Mouse (Mus musculus) bone marrow, adult 2 months (tissue): ENCODE data around the gene Zfp59.

Experiments used
- CTCF ChIP-seq: fragments of 200-500 bp; IDR thresholded peaks from 2 replicates; pipeline ENCODE4 v1.5.1; 2011; ENCODE audit warnings: low read length, control low read depth; ENCODE audit not compliant: control insufficient read depth, insufficient read depth
- POLR2A ChIP-seq: fragments of 200-500 bp; IDR thresholded peaks from 2 replicates; pipeline ENCODE4 v1.6.1; 2011; ENCODE audit warnings: low read depth, mild to moderate bottlenecking, control low read depth, low read length, borderline replicate concordance; ENCODE audit not compliant: control insufficient read depth

DNA sequence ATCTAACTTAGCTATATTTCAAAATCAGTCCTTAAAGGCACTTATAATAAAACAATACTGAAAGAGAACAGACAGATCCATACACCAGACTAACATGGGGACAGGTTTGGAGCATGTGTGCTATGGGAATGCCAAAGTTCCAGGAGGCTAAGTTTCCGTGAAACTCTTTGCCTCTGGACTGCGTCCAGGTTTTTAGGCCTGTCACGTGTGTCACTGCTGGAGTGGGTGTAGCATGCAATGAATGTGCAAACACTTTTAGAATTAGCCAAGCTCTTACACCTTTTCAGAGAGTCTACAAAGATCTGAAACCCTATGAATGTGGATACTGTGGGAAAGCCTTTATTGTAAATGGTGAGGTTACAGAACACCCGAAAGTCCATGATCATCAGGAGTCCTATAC, 43.3 kb downstream of the Zfp59 start:
- TF ChIP-seq CTCF: no peak
- no peak for TF ChIP-seq POLR2A
